Mouse (Mus musculus) bone marrow macrophage, adult 2 months (primary cell): ENCODE results near the gene Slc10a1.

Experiments
- CTCF ChIP-seq: IDR thresholded peaks from 2 replicates; pipeline ENCODE4 v1.5.1; 2012; ENCODE audit warnings: low read depth, mild to moderate bottlenecking, low read length, moderate library complexity
- POLR2A ChIP-seq: IDR thresholded peaks from 2 replicates; pipeline ENCODE4 v1.6.1; 2012; ENCODE audit warnings: mild to moderate bottlenecking, low read depth, low read length, borderline replicate concordance

DNA sequence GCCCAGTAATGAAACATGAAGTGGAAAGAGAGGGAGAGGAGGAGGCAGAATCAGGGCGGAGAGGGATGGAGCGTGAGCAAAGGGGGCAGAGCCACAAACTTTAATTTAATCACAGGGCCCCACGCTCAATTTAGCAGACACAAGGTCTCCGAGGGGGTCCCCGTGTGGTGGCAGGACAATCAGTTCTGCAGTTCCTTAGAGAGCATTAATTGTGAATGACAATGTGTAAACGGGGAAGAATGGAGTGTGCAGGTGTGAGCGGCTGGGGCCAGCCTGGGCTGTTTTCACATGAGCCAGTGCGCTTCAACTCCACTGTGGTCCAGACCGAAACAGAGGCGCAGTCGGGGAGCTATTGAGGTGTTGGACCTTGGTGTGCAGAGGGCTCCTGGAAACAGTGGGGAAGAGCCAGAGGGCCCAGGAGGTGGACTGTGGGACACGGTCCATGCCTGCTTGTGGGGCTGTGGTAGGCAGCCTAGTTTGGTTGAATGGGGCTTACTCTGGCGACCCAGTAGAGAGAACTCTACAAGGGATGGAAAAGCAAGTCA lies 22.5 kb upstream of the Slc10a1 start:
- TF ChIP-seq POLR2A = no peak
- no peak for TF ChIP-seq CTCF
